Mouse (Mus musculus): Measurements from ENCODE around the gene Dscam.

The Dscam gene

DNA sequence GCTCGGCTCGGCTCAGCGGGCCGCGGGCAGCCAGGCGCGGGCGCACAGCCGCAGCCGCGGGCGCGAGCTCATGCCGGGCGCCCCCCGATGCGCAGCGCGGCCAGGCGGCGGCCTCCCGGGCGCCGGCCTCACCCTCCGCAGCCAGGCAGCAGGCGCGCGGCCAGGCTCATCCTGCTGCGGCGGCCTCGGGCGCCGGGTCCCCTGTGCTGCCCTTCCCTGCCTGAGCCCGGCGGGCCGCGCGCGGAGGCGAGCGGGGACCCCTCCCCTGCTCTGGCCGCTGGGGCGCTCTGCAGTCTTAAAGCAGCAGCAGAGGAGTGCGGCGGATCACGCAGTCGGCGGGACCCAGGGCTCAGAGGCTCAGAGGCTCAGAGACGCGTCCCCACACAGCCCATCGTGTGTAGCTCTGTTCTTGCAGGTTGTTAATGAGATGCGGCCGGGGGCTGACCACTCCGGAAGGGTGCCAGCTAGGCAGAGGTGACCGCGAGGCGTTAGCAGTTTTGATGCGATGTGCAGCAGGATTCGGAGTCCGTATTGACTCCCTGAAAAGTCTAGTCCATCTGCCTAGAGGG is at the start of gene Dscam:
Dscam (minus strand) TSS at position 240 of the 569 bp plus-strand sequence.
- DNase-seq = peak; percentile 60

GRCm38 (mm10) chr16:97219381-97219780 is 48.8 kb upstream of the Dscam start:
- no peak for DNase-seq

- DNase-seq = no peak
These were observed 39.4 kb upstream of the Dscam start for GRCm38 (mm10) chr16:97209997-97210396.

- DNase-seq = no peak
These were observed 37.7 kb upstream of the Dscam start for GRCm38 (mm10) chr16:97208276-97208675.

DNA sequence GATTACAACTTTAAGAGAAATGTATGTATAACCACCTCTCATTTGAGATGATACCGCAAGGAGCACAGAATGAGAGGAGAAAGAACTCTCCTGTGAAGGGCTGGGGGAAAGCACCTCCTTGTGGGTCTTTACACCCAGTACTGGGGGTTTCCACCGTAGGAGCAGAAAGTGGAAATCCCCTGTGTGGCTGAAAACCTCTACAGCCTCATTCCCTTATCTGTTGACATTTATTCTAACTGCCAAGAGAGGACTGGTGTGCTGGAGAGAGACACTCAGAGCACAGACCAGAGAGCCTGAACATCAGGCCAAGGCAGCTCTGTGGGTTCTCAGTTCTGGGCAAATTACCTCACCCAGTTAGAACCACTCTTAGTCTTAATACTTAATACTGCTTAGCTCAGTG is 33.5 kb upstream of the Dscam start:
- DNase-seq = no peak

- no peak for DNase-seq
These were observed 33.0 kb upstream of the Dscam start for GRCm38 (mm10) chr16:97203554-97203953.

- DNase-seq = no peak
These were observed 24.1 kb upstream of the Dscam start for GRCm38 (mm10) chr16:97194630-97195029.

- no peak for DNase-seq
These were observed 23.6 kb upstream of the Dscam start for GRCm38 (mm10) chr16:97194179-97194578.

GRCm38 (mm10) chr16:97192296-97192695 is 21.7 kb upstream of the Dscam start:
- DNase-seq = no peak

GRCm38 (mm10) chr16:97190604-97191003 is 20.1 kb upstream of the Dscam start:
- DNase-seq = no peak

- DNase-seq = peak; percentile 70
These were observed 948 bp upstream of the Dscam start for GRCm38 (mm10) chr16:97171500-97171899.

GRCm38 (mm10) chr16:97169901-97170512 is 545 bp downstream of the Dscam start:
- DNase-seq = peak; percentile 85

DNA sequence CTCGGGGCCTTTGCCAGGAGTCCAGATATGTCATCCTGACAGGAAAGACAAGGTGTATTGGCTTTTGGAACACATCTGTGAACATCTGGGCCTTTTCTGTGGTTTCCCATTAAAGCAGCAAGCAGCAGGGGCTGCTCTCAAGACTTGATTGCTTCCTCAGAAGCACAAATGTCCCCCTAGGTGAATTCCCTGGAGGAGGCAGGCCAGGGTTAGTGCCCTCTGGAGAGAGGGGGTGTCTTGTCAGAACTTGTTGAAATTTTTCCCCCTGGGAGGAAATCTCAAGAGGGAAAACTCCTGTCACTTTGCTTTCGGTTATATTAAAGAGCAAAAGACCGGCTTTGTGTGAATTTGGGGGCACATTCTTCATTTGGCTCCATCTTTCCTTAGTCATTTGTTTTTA is 1.9 kb downstream of the Dscam start:
- peak; percentile 53 for DNase-seq

GRCm38 (mm10) chr16:97168030-97168429 is 2.5 kb downstream of the Dscam start:
- peak; percentile 24 for DNase-seq

DNA sequence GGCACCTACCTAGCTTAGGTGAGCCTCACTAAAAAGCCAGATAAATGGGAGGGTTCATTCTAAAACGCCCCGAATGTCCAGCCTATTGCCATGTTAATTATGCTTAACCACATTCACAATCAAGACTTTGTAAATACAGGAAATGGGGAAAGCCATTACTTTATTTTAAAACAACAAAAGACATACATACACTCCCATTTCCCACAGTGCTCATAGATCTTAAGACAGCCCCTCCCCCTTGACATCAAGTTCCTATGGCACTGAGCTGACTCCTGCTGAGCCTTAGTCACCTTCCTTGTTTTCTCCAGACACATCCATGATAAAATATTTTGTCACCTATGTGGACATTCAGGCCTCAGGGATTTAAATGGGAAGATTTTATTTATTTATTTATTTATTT is 4.4 kb downstream of the Dscam start:
- DNase-seq = peak; percentile 5

DNA sequence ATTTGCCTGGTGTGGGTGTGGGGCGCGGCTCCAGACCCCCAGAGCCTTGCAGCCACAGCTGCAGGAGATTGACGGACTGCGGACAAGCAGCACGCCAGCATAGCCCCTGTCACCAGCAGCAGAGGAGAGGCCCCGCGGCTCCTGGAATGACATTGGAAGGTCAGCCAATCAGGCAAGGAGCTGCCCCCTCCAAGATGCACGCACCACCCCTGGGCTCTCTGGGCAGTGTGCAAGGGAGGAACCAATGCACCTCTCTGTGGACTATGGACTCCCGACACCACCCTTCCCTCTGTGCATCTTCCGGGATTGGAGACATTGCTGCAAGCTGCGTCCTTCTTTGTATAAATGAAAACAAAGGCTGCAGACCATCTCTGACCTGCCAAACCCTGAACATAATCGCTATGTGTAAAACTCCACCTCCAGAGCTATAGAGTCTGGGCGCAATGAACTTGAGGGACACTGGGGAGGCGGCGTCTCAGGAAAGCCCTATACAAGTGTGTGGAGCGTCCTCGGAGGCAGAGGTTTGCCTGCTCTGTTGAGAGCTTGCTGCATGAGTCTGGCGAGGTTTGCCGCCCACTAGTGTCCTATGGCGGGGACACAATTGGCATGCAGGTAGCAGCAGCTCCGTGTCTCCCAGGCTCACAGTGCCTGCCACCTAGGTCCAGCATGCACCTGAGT is 5.0 kb downstream of the Dscam start:
- DNase-seq = peak; percentile 87

DNA sequence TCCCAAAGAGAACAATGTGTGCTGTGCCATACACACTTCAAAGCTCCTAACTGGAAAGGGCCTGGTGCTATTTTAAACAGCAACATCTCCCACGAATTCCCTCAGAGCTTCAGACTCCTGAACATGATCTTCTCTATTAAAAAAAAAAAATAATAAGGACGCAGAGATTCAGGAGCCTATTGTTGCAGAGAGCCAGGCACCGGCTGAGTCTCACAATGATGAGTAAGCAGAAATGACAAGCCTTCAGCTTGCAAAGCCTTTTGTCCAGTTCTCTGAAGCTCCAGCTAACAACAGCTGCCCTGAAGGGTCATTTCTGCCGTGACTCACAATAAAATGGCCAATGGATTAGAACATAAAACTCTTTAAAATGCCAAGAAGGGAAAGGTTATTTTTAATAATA is 12.3 kb downstream of the Dscam start:
- peak; percentile 4 for DNase-seq

GRCm38 (mm10) chr16:97144544-97145194 is 25.9 kb downstream of the Dscam start:
- no peak for DNase-seq

- no peak for DNase-seq
These were observed 28.6 kb downstream of the Dscam start for GRCm38 (mm10) chr16:97141943-97142342.

- DNase-seq = no peak
These were observed 35.3 kb downstream of the Dscam start for GRCm38 (mm10) chr16:97135003-97135827.

DNA sequence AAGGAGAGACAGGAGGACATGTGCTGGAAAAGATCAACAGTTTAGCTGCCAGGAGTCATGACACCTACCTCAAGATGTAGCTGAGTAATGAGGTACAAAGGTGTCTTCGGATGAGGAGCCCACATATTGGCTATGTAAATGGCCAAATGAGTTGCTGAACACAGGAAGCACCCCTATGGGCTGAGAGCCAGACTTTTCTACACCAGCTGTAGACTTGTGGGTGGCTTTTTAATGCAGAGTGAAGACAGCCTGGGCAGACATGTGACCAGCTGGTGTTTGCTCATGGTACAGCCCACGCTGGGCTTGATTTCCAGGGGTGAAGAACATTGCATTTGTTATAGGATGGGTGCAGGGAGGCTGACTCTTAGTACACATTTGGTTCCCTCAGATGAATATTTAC is 43.3 kb downstream of the Dscam start:
- peak; percentile 24 for DNase-seq

GRCm38 (mm10) chr16:97110028-97110427 is 60.5 kb downstream of the Dscam start:
- DNase-seq = peak; percentile 79

GRCm38 (mm10) chr16:97105266-97105665 is 65.3 kb downstream of the Dscam start:
- peak; percentile 55 for DNase-seq

Data from heart, adult 11 months (tissue).